Mouse (Mus musculus): ENCODE results near the gene Gmip.

DNA sequence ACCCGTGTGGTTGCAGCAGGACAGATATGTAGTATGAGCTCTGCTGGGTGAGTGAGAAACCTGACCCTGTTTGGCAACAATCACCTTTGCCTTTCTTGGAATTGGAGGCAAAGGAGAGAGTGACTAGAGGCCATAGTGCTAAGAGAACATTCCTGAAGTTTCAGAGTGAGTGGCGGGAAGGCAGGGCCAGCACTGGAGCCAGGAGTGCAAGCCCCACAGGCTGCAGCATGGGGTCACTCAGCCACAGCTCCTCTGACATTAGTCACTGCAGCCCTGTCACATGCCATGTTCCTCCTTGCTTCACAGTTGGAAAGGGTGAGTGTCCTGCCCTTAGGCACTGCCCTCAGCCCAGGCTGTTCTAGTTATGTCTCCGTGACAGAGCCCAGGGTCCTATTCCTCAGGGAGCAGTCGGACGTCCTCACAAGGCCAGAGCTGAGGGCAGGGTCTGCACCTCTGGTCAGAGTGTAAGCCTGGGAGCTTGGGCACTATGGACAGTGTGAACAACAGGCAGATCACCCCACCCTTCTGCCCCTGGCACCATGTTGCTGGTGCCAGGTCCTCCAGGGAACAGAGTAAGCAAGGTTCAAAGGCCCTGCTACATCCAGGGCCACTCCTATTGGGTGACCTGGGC lies 59.3 kb downstream of the Gmip start:
- TF ChIP-seq GATA1 (IDR thresholded peaks at IDR 0.05; ENCODE audit: borderline replicate concordance, low read length) (no peak), CTCF (IDR thresholded peaks at IDR 0.05; ENCODE audit: low read depth, low read length) (no peak), TAL1 (conservative IDR thresholded peaks at IDR 0.05; ENCODE audit: low read depth, low read length) (no peak)
